Mouse (Mus musculus) stomach, embryonic 15.5 days (tissue): ENCODE measurements around the gene Tbc1d22a. TPM values are rescaled to one million over a fixed set of nuclear protein-coding genes. Genes with fewer than 3 reads are reported as not detected.

Experiments
- ATAC-seq: fragments of 200-750 bp; cut with Nextera tagmentation; 2 replicates; pipeline ENCODE4 v1.8.0; 2017; ENCODE audit warnings: low read depth, moderate number of reproducible peaks, moderate TSS enrichment; ENCODE audit not compliant: insufficient read depth, low FRiP score
- H3K27ac ChIP-seq: fragments of 300-500 bp; sonication (generic); 2 replicates; pipeline ENCODE4 v1.5.1; 2015; ENCODE audit warnings: mild to moderate bottlenecking, inconsistent platforms
- H3K27me3 ChIP-seq: fragments of 300-500 bp; sonication (generic); replicated peaks from 2 replicates; pipeline ENCODE4 v1.6.1; 2015; ENCODE audit warnings: inconsistent platforms
- H3K36me3 ChIP-seq: fragments of 300-500 bp; sonication (generic); 2 replicates; pipeline ENCODE4 v1.6.1; 2015; ENCODE audit warnings: inconsistent platforms
- H3K4me1 ChIP-seq: fragments of 300-500 bp; sonication (generic); 2 replicates; pipeline ENCODE4 v1.6.1; 2015; ENCODE audit warnings: inconsistent platforms
- H3K4me2 ChIP-seq: fragments of 300-500 bp; sonication (generic); 2 replicates; pipeline ENCODE4 v1.6.1; 2015; ENCODE audit warnings: mild to moderate bottlenecking, inconsistent platforms
- H3K4me3 ChIP-seq: fragments of 300-500 bp; sonication (generic); replicated peaks from 2 replicates; pipeline ENCODE4 v1.5.1; 2015; ENCODE audit warnings: inconsistent platforms
- H3K9ac ChIP-seq: fragments of 300-500 bp; sonication (generic); 2 replicates; pipeline ENCODE4 v1.6.1; 2015; ENCODE audit warnings: inconsistent platforms
- H3K9me3 ChIP-seq: fragments of 300-500 bp; sonication (generic); 2 replicates; pipeline ENCODE4 v1.6.1; 2016; ENCODE audit warnings: inconsistent platforms
- WGBS: fragments of 180-500 bp; shearing (Covaris S2); methylation state at CpG from one replicate; pipeline ENCODE4 v1.1.7; 2015; 5-methylcytosine and 5-hydroxymethylcytosine counted together
- polyA plus RNA-seq: library from polyadenylated mRNA; unstranded; fragments of >200 nt; fragmentation: Nextera tagmentation; extraction: Ambion mirVana; gene quantifications from 2 replicates; pipeline ENCODE4 v1.2.1, GENCODE M21; 2015

The Tbc1d22a gene
- polyA plus RNA-seq, 1 experiment from 2014 or later, result 10.4 TPM

DNA sequence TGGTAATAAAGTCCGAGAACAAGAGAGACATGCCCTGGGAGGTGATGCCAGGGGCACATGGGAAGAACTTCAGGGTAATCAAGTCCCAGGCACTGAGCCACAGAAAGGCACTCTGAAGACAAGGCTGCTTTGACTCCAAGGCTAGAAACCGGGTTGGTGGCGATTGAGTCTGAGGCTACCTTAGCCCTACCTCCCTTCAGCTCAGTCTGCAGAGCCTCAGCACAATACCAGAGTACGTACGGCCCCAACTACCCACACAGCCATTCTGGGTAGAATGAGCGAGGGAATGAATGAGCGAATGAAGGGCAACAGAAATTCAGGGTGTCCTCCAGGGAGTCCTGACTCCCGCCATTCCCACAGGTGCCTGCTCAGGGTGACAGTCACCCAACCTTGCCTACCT lies 30.8 kb upstream of the Tbc1d22a start:
- no peak for ATAC-seq
- H3K27me3 ChIP-seq, result no peaks in the 10 kb centered on the region
- 90% methylated on average over 8 of the region's 8 CpGs for WGBS
- H3K4me3 ChIP-seq, result no peak overlapping the region
- H3K36me3 ChIP-seq, result no peaks in the 10 kb centered on the region
- H3K9me3 ChIP-seq, result no peaks in the 10 kb centered on the region
- H3K27ac ChIP-seq, result no peak overlapping the region
- H3K9ac ChIP-seq, result no peak overlapping the region
- peaks cover 28% of the 10 kb centered on the region for H3K4me1 ChIP-seq
- H3K4me2 ChIP-seq, result no peak overlapping the region

- ATAC-seq, result no peak
- H3K9me3 ChIP-seq, result no peaks in the 10 kb centered on the region
- no peak overlapping the region for H3K4me3 ChIP-seq
Measured at GRCm38 (mm10) chr15:86184071-86184470, 30.2 kb upstream of the Tbc1d22a start.

DNA sequence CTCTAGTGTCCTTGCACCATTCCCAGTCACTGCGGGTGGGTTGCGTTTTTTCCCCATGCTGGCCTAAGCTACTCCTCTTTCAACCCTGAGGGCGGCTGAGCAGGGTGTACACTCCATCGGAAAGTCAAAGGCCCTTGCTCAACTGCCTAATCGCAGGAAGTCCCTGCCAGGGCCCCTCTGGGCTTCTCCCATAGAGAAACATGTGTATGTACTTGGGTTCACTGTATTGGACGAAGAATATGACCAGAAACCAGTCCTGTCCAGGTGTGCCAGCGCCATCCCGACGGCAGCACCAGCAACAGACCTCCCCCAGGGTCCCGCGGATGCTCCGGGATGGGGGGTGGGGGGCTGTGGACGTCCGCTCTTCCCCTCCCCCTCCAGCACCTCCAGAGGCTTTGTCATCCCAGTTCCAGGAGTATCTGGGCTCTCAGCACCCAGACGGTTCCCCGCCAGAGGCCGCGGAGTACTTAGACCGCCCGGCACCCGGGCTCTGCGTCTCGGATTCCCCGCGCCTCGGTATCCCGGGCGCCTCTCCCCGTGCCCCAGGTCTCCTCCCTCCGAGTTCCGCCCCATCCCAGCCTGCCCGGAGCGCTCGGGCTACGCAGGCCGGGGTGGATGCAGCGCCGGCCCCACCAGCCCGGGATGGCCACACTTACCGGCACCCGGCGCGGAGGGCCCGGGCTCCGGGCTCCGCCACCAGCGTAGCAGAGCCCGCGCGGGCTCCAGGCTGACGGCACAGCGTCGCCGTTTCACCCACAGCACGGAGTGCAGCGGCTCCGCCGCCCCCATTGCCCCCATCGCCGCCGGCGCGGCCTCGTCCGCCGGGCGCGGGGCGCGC lies 29.2 kb upstream of the Tbc1d22a start:
- Histone ChIP-seq H3K27ac (peak overlapping the region; percentile 75), H3K4me3 (peak overlapping the region; percentile 60), H3K9me3 (no peaks in the 10 kb centered on the region), H3K36me3 (no peaks in the 10 kb centered on the region), H3K4me1 (peaks cover 35% of the 10 kb centered on the region), H3K9ac (peak overlapping the region; percentile 48), H3K4me2 (peak overlapping the region; percentile 88), H3K27me3 (no peaks in the 10 kb centered on the region)
- 1% methylated on average over 70 of the region's 70 CpGs for WGBS
- ATAC-seq, result peak; percentile 6; the same call in 1 of the 2 replicates

More at GRCm38 (mm10) chr15:86184071-86184470, 30.2 kb upstream of the Tbc1d22a start:
- peak overlapping the region; percentile 88 for H3K4me2 ChIP-seq
- no peaks in the 10 kb centered on the region for H3K36me3 ChIP-seq
- no peaks in the 10 kb centered on the region for H3K27me3 ChIP-seq
- 68% methylated on average over 5 of the region's 5 CpGs for WGBS
- no peak overlapping the region for H3K9ac ChIP-seq
- no peak overlapping the region for H3K27ac ChIP-seq
- H3K4me1 ChIP-seq, result peaks cover 34% of the 10 kb centered on the region

DNA sequence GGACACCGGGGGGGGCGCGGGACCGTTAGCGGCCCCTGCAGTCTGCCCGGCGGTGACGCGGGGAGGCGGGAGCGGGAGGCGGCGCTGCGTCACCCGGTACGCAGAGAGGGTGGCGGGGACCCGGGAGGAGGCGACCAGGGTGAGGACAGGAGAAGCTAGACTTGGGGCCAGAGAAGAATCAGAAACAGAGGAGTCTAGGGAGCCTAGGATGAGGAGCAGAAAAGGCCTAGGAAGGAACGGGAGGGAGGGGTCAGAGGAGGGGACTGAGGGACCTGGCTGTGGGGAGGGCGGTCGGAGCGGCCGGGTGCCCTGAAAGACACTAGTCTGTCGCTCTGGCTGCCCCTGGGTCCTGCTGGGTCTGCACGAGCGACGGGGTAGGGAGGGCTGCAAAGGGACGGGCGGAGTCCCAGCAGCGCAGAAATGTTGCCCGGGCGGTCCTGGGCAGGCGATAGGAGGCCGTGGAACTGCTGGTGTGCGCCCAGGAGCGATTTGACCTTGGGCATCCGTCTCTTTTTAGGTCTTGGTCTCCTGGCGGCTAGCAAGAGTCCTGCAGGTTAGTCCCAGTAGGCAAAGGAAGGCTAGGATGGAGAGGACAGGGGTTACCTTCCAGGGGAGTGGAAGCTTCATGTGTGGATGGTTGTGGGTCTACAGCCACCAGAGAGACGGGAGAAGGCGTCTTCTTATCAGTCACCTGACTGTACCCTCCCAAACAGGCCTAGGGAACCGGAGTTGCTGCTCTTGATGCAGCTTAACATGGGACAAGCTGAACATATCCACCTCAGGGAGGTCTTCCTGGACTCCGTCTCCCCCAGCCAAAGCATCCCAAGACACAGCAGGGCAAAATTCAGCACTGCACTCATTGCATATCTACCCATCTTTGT lies 28.3 kb upstream of the Tbc1d22a start, which contains the start of gene Cerk:
Gene Cerk (minus strand): TSS at position 453 of the 881 bp plus-strand sequence.
- peaks cover 35% of the 10 kb centered on the region for H3K4me1 ChIP-seq

GRCm38 (mm10) chr15:86186686-86187085 lies 27.6 kb upstream of the Tbc1d22a start:
- H3K36me3 ChIP-seq, result no peaks in the 10 kb centered on the region
- H3K9me3 ChIP-seq, result no peaks in the 10 kb centered on the region
- no peak overlapping the region; the same call in 1 of the 2 replicates for H3K4me2 ChIP-seq
- H3K4me3 ChIP-seq, result no peak overlapping the region
- H3K4me1 ChIP-seq, result peaks cover 35% of the 10 kb centered on the region
- 62% methylated on average over 3 of the region's 3 CpGs for WGBS
- peak overlapping the region; percentile 75; the same call in 1 of the 2 replicates for H3K27ac ChIP-seq
- ATAC-seq, result no peak
- H3K27me3 ChIP-seq, result no peaks in the 10 kb centered on the region
- no peak overlapping the region for H3K9ac ChIP-seq

More for the DNA sequence above, 28.3 kb upstream of the Tbc1d22a start, which contains the start of gene Cerk:
- Histone ChIP-seq H3K4me3 (peak within 1 kb of the TSS; percentile 60), H3K27me3 (no peaks in the 10 kb centered on the region), H3K36me3 (no peaks in the 10 kb centered on the region), H3K9ac (peak within 1 kb of the TSS; percentile 48), H3K27ac (peak within 1 kb of the TSS; percentile 75), H3K4me2 (peak within 1 kb of the TSS; percentile 88), H3K9me3 (no peaks in the 10 kb centered on the region)
- ATAC-seq, result peak; percentile 40; the same call in 1 of the 2 replicates
- WGBS, result 3% methylated on average over 40 of the region's 43 CpGs

GRCm38 (mm10) chr15:86188186-86188585 lies 26.1 kb upstream of the Tbc1d22a start:
- Histone ChIP-seq H3K4me1 (peaks cover 23% of the 10 kb centered on the region), H3K27me3 (no peaks in the 10 kb centered on the region), H3K4me2 (no peak overlapping the region), H3K9ac (no peak overlapping the region), H3K9me3 (no peaks in the 10 kb centered on the region), H3K4me3 (no peak overlapping the region), H3K36me3 (no peaks in the 10 kb centered on the region), H3K27ac (peak overlapping the region; percentile 57; the same call in 1 of the 2 replicates)
- ATAC-seq, result no peak
- 69% methylated on average over 5 of the region's 5 CpGs for WGBS

- Histone ChIP-seq H3K4me3 (no peak overlapping the region), H3K9me3 (no peaks in the 10 kb centered on the region), H3K9ac (no peak overlapping the region), H3K27me3 (no peaks in the 10 kb centered on the region), H3K36me3 (no peaks in the 10 kb centered on the region), H3K4me2 (0 out of 2 replicates have a peak overlapping the region, but pooled peaks have one; percentile 10), H3K4me1 (peaks cover 23% of the 10 kb centered on the region), H3K27ac (peak overlapping the region; percentile 57)
- WGBS, result 24% methylated on average over 10 of the region's 10 CpGs
- ATAC-seq, result no peak
Measured at GRCm38 (mm10) chr15:86188746-86189470, 25.4 kb upstream of the Tbc1d22a start.

DNA sequence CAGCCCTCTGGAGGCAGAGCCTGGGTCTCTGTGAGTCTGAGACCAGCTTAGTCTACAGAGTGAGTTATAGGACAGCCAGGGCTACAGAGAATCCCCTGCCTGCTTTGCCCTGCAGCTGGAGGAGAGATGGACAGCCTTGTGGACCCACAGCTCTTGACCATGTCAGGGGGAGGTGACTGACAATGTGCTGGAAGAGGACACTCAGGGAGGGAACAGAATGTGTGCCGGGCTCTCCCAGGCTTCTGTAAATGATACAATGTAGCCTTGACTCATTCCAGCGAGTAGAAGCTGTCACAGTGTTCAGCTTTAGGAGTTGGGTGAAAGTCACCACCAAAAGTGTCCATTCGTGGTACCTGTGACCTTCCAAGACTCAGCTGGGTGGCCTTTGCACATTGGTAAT lies 23.9 kb upstream of the Tbc1d22a start:
- 74% methylated on average over 3 of the region's 3 CpGs for WGBS
- H3K9ac ChIP-seq, result no peak overlapping the region
- H3K4me3 ChIP-seq, result no peak overlapping the region
- no peaks in the 10 kb centered on the region for H3K36me3 ChIP-seq
- H3K4me1 ChIP-seq, result peaks cover 16% of the 10 kb centered on the region; the same call in 1 of the 2 replicates
- H3K9me3 ChIP-seq, result no peaks in the 10 kb centered on the region
- no peaks in the 10 kb centered on the region for H3K27me3 ChIP-seq
- no peak for ATAC-seq
- H3K27ac ChIP-seq, result no peak overlapping the region
- H3K4me2 ChIP-seq, result no peak overlapping the region

- Histone ChIP-seq H3K4me3 (no peak overlapping the region), H3K4me1 (peaks cover 10% of the 10 kb centered on the region; the same call in 1 of the 2 replicates), H3K36me3 (no peaks in the 10 kb centered on the region), H3K27me3 (no peaks in the 10 kb centered on the region), H3K4me2 (no peak overlapping the region), H3K9me3 (no peaks in the 10 kb centered on the region), H3K27ac (no peak overlapping the region), H3K9ac (no peak overlapping the region)
- WGBS, result 15% methylated on average over 1 of the region's 1 CpGs
- no peak for ATAC-seq
Measured at GRCm38 (mm10) chr15:86191505-86191904, 22.8 kb upstream of the Tbc1d22a start.

DNA sequence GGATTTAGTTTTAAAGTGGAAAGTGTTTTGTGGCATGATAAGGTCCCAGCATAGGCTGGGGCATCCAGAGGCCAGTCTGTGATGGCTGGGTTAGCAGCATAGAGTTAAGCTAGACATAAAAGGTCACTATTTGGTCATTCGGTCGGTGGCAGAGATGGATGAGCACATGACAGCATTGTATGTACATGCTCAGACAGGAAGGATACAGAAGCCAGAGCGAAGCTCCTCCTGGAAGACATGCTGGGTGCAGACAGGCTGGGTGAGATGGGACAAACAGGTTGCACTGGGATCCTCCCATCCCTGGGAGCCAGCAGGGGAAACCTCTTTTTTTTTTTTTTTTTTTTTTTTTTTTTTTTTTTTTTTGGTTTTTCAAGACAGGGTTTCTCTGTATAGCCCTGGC lies 22.3 kb upstream of the Tbc1d22a start:
- no peak overlapping the region for H3K9ac ChIP-seq
- no peak for ATAC-seq
- no peaks in the 10 kb centered on the region for H3K9me3 ChIP-seq
- H3K4me3 ChIP-seq, result no peak overlapping the region
- peaks cover 8% of the 10 kb centered on the region; the same call in 1 of the 2 replicates for H3K4me1 ChIP-seq
- WGBS, result 58% methylated on average over 3 of the region's 3 CpGs
- H3K4me2 ChIP-seq, result no peak overlapping the region
- no peak overlapping the region for H3K27ac ChIP-seq
- H3K36me3 ChIP-seq, result no peaks in the 10 kb centered on the region
- no peaks in the 10 kb centered on the region for H3K27me3 ChIP-seq
